Comparison of ENCODE assay signal across 9 mouse cellular contexts in genomic region chr19:6925307-6925573, GRCm38 (mm10). TPM values are rescaled to one million over a fixed set of nuclear protein-coding genes. Genes with fewer than 3 reads are reported as not detected.
DNase-seq lines count a peak whose midpoint lies in the region; ATAC-seq and TF ChIP-seq lines count a peak whose summit lies in the region.
"Had no signal": no experiment of that assay in that cellular context is flagged by ENCODE, and none has a peak within 500 bp of the region (broad histone marks: within the 10 kb centered on the region; RNA-seq: fewer than 3 reads in every experiment).

Catsperz (minus strand) TSS chr19:6925380.

- H3K4me1 ChIP-seq in heart, embryonic 13.5 days: peaks cover 50% of the 10 kb centered on the region
- H3K4me1 ChIP-seq in CH12.LX (ENCODE audit: control insufficient read depth in 1 of 2, insufficient read depth in 2 of 2): peaks cover 6 to 20% of the 10 kb centered on the region in 2 experiments
- H3K4me1 ChIP-seq in forebrain, embryonic 16.5 days (replicated peaks; ENCODE audit: control insufficient read depth, insufficient read depth, low read length): peaks cover 22% of the 10 kb centered on the region
- H3K4me1 ChIP-seq in liver, embryonic 13.5 days (replicated peaks): peaks cover 53% of the 10 kb centered on the region

- H3K27me3 ChIP-seq in heart, embryonic 13.5 days (replicated peaks): peaks cover 69% of the 10 kb centered on the region
- H3K27me3 ChIP-seq in CH12.LX (replicated peaks): peaks cover 3% of the 10 kb centered on the region
- peaks cover 58% of the 10 kb centered on the region for H3K27me3 ChIP-seq in forebrain, embryonic 16.5 days (replicated peaks; ENCODE audit: control insufficient read depth, insufficient read depth, low read length)
- H3K27me3 ChIP-seq in liver, embryonic 13.5 days: peaks cover 67% of the 10 kb centered on the region

- dilution Hi-C loops in CH12.LX (cut with MboI; ENCODE audit: extremely low pct_ligation_motif_present, extremely low pct_unique_long_range_greater_than_20kb, low sequenced_read_pairs): no loop called here

- no peaks in the 10 kb centered on the region; the same call in 1 of the 2 replicates for H3K9me3 ChIP-seq in heart, embryonic 13.5 days
- no peaks in the 10 kb centered on the region for H3K9me3 ChIP-seq in CH12.LX (replicated peaks; ENCODE audit: low read length)
- H3K9me3 ChIP-seq in forebrain, embryonic 16.5 days (ENCODE audit: control insufficient read depth, low read length): no peaks in the 10 kb centered on the region
- no peaks in the 10 kb centered on the region for H3K9me3 ChIP-seq in liver, embryonic 13.5 days (replicated peaks)

- H3K36me3 ChIP-seq in heart, embryonic 13.5 days: no peaks in the 10 kb centered on the region
- H3K36me3 ChIP-seq in CH12.LX (replicated peaks in 1 of 2; ENCODE audit: control insufficient read depth in 1 of 2, insufficient read depth in 1 of 2, low read length in 1 of 2): peaks cover 0 to under 1% of the 10 kb centered on the region in 2 experiments
- H3K36me3 ChIP-seq in forebrain, embryonic 16.5 days (ENCODE audit: control insufficient read depth, insufficient read depth): no peaks in the 10 kb centered on the region
- H3K36me3 ChIP-seq in liver, embryonic 13.5 days: no peaks in the 10 kb centered on the region

- no peak for TF ChIP-seq POLR2A in CH12.LX (IDR thresholded peaks at IDR 0.05; ENCODE audit: low read depth, low read length)

- in situ Hi-C loops in CH12.LX (cut with MboI; ENCODE audit: low pct_ligation_motif_present, low pct_unique_long_range_greater_than_20kb, low sequenced_read_pairs): no loop called here

- 0 out of 2 replicates have a peak, but pooled peaks cover 3% of the 10 kb centered on the region for H3K79me2 ChIP-seq in CH12.LX (replicated peaks; ENCODE audit: control insufficient read depth, extremely low read depth, insufficient read depth, poor library complexity, severe bottlenecking)

- no peak for ATAC-seq in heart, embryonic 13.5 days (ENCODE audit: extremely low read depth, insufficient number of reproducible peaks, low FRiP score, low TSS enrichment)
- no peak for ATAC-seq in forebrain, embryonic 16.5 days
- ATAC-seq in liver, embryonic 13.5 days (ENCODE audit: low read depth): no peak
- no peak for ATAC-seq in monocyte, adult 5-6 weeks (replicated peaks; ENCODE audit: insufficient number of reproducible peaks, low FRiP score, low TSS enrichment, poor library complexity, severe bottlenecking)

- WGBS in heart, embryonic 13.5 days: 5% methylated on average over 9 of the region's 9 CpGs
- 5% methylated on average over 9 of the region's 9 CpGs for WGBS in forebrain, embryonic 16.5 days
- WGBS in liver, embryonic 13.5 days (ENCODE audit: insufficient replicate concordance): 4% methylated on average over 9 of the region's 9 CpGs

- peak within 1 kb of the TSS; percentile 29 for H3K4me3 ChIP-seq in heart, embryonic 13.5 days
- no peak within 1 kb of the TSS for H3K4me3 ChIP-seq in CH12.LX (replicated peaks in 1 of 3; ENCODE audit: low read depth in 2 of 3, low read length in 2 of 3, poor library complexity in 1 of 3)
- 0 out of 2 replicates have a peak within 1 kb of the TSS, but pooled peaks have one; percentile 4 for H3K4me3 ChIP-seq in forebrain, embryonic 16.5 days (replicated peaks; ENCODE audit: low read length)
- H3K4me3 ChIP-seq in liver, embryonic 13.5 days (replicated peaks): peak within 1 kb of the TSS; percentile 32

- intact Hi-C loops in heart, postnatal 14 days (cut with DNase I): loop anchor here (2.0 kb wide), 2 partner anchors 16 to 96 kb away; partner anchors contain the start of gene Bad

- no peak within 1 kb of the TSS for H3K27ac ChIP-seq in heart, embryonic 13.5 days (replicated peaks)
- H3K27ac ChIP-seq in CH12.LX (ENCODE audit: insufficient read depth, low read depth): no peak within 1 kb of the TSS
- H3K27ac ChIP-seq in forebrain, embryonic 16.5 days (ENCODE audit: low read length): no peak within 1 kb of the TSS
- H3K27ac ChIP-seq in liver, embryonic 13.5 days: no peak within 1 kb of the TSS

- TF ChIP-seq EP300 in CH12.LX (IDR thresholded peaks at IDR 0.05; ENCODE audit: low read length): no peak

- no peak for DNase-seq in heart, postnatal 14 days
- no peak for DNase-seq in CH12.LX (ENCODE audit: extremely low read depth)
- no peak for DNase-seq in liver, embryonic 13.5 days
- DNase-seq in adipocyte (ENCODE audit: low spot score): no peak
- no peak for DNase-seq in right cerebral cortex, adult 2 months (ENCODE audit: low spot score in 2 of 2)

- no peak for TF ChIP-seq CTCF in CH12.LX (conservative IDR thresholded peaks at IDR 0.05 in 1 of 2, IDR thresholded peaks at IDR 0.05 in 1 of 2; ENCODE audit: low read depth in 2 of 2, low read length in 2 of 2)

- peak within 1 kb of the TSS; percentile 58 for H3K4me2 ChIP-seq in heart, embryonic 13.5 days
- H3K4me2 ChIP-seq in CH12.LX (ENCODE audit: insufficient read depth, low read depth, poor library complexity, severe bottlenecking): peak within 1 kb of the TSS; percentile 58
- peak within 1 kb of the TSS; percentile 12; the same call in 1 of the 2 replicates for H3K4me2 ChIP-seq in forebrain, embryonic 16.5 days (ENCODE audit: low read length)
- peak within 1 kb of the TSS; percentile 42 for H3K4me2 ChIP-seq in liver, embryonic 13.5 days

- no peak for TF ChIP-seq RAD21 in CH12.LX (IDR thresholded peaks at IDR 0.05; ENCODE audit: low read depth, low read length)

- peak within 1 kb of the TSS; percentile 60 for H3K9ac ChIP-seq in heart, embryonic 13.5 days
- no peak within 1 kb of the TSS for H3K9ac ChIP-seq in CH12.LX (ENCODE audit: insufficient read depth, low read depth)
- no peak within 1 kb of the TSS for H3K9ac ChIP-seq in forebrain, embryonic 16.5 days (replicated peaks; ENCODE audit: low read depth, low read length)
- no peak within 1 kb of the TSS; the same call in 1 of the 2 replicates for H3K9ac ChIP-seq in liver, embryonic 13.5 days

TF ChIP-seq in CH12.LX, 34 proteins besides CTCF, POLR2A, EP300 and RAD21:
- TF ChIP-seq POLR2AphosphoS2 (IDR thresholded peaks at IDR 0.05; ENCODE audit: low read depth, low read length) (no peak), NELFE (IDR thresholded peaks at IDR 0.05; ENCODE audit: low read depth, low read length) (no peak), CHD2 (IDR thresholded peaks at IDR 0.05; ENCODE audit: low read length) (no peak), SMC3 (IDR thresholded peaks at IDR 0.05; ENCODE audit: low read depth, low read length) (no peak), KAT2A (IDR thresholded peaks at IDR 0.05; ENCODE audit: insufficient replicate concordance, low read length) (no peak), ZNF384 (IDR thresholded peaks at IDR 0.05; ENCODE audit: low read depth, low read length) (no peak), MYC (IDR thresholded peaks at IDR 0.05; ENCODE audit: low read depth, low read length) (no peak), TBP (conservative IDR thresholded peaks at IDR 0.05; ENCODE audit: low read depth, low read length) (no peak), MAX (IDR thresholded peaks at IDR 0.05; ENCODE audit: low read length) (no peak), MAFK (IDR thresholded peaks at IDR 0.05; ENCODE audit: insufficient replicate concordance, low read length) (no peak), ELF1 (IDR thresholded peaks at IDR 0.05; ENCODE audit: low read depth, low read length) (no peak), GABPA (IDR thresholded peaks at IDR 0.05; ENCODE audit: insufficient replicate concordance, low read depth, low read length) (no peak), JUND (conservative IDR thresholded peaks at IDR 0.05; ENCODE audit: low read depth, low read length) (no peak), ETS1 (conservative IDR thresholded peaks at IDR 0.05; ENCODE audit: low read depth, low read length) (no peak), HCFC1 (IDR thresholded peaks at IDR 0.05; ENCODE audit: low read depth, low read length) (no peak)
TF ChIP-seq in CH12.LX: peak in this region for 0.

RNA-seq across cellular contexts. Expression of gene Catsperz, which starts in this region (rescaled TPM):
- 1.7 and 3.6 TPM in 2 replicates for polyA plus RNA-seq in heart, embryonic 13.5 days (2015; fragmentation: Nextera tagmentation; extraction: Ambion mirVana)
- not detected for total RNA-seq in heart, postnatal 14 days (2021)
- total RNA-seq in CH12.LX (2012; rRNA removed) (not detected in 2 replicates), CH12.LX (2014; rRNA removed) (not detected in 2 replicates)
- 1.2 TPM in 1 of 2 replicates, not detected in the other for polyA plus RNA-seq in CH12.LX (2012; ENCODE audit: insufficient read length, low read depth)
- 0.37 and 0.89 TPM in 2 replicates for polyA plus RNA-seq in forebrain, embryonic 16.5 days (2015; fragmentation: Nextera tagmentation; extraction: Ambion mirVana)
- 0.51 and 0.73 TPM in 2 replicates for polyA plus RNA-seq in liver, embryonic 13.5 days (2015; fragmentation: Nextera tagmentation; extraction: Ambion mirVana)
- not detected in 3 replicates for total RNA-seq in monocyte, adult 5-6 weeks (2017)
- total RNA-seq: gastrocnemius, postnatal 4 days had no signal

Comparison
In these comparisons a context has a peak if more than half of its experiments do, and no peak if none do; other contexts are left out.
1. H3K4me3 ChIP-seq: peak in heart, embryonic 13.5 days (single experiment), forebrain, embryonic 16.5 days (single experiment) and liver, embryonic 13.5 days (single experiment); none in CH12.LX (0 of 3).
2. Peak in every context shown above with its lines, with median percentiles within 50 percentile points of each other: H3K4me2 ChIP-seq.